Comparison of ENCODE assay signal across 8 mouse cellular contexts in genomic region chr2:30237881-30238280, GRCm38 (mm10). TPM values are rescaled to one million over a fixed set of nuclear protein-coding genes. Genes with fewer than 3 reads are reported as not detected.
A peak's percentile ranks its signal among the peaks of the same experiment; 100 is the strongest.
DNase-seq lines count a peak whose midpoint lies in the region; ATAC-seq and TF ChIP-seq lines count a peak whose summit lies in the region.

No protein-coding gene starts in this region.

- H3K27me3 ChIP-seq in cerebellum, adult 2 months (ENCODE audit: control insufficient read depth, insufficient read depth, low read length) = no peaks in the 10 kb centered on the region
- H3K27me3 ChIP-seq in limb, embryonic 15.5 days = no peaks in the 10 kb centered on the region
- H3K27me3 ChIP-seq in midbrain, embryonic 15.5 days (replicated peaks) = no peaks in the 10 kb centered on the region
- no peaks in the 10 kb centered on the region for H3K27me3 ChIP-seq in thymus, adult 2 months (ENCODE audit: control insufficient read depth, insufficient read depth, low read length)

- no peaks in the 10 kb centered on the region for H3K9me3 ChIP-seq in limb, embryonic 15.5 days
- H3K9me3 ChIP-seq in midbrain, embryonic 15.5 days = no peaks in the 10 kb centered on the region

- H3K4me3 ChIP-seq in cerebellum, adult 2 months (replicated peaks; ENCODE audit: insufficient read depth, low read depth, low read length) = peak overlapping the region; percentile 74
- peak overlapping the region; percentile 93 for H3K4me3 ChIP-seq in bone marrow, adult 2 months (replicated peaks; ENCODE audit: control insufficient read depth, low read depth, low read length)
- H3K4me3 ChIP-seq in limb, embryonic 15.5 days = peak overlapping the region; percentile 89
- peak overlapping the region; percentile 72 for H3K4me3 ChIP-seq in midbrain, embryonic 15.5 days
- peak overlapping the region; percentile 77 for H3K4me3 ChIP-seq in thymus, adult 2 months (ENCODE audit: control insufficient read depth, insufficient read depth, low read length)

- intact Hi-C loops in gastrocnemius, postnatal 14 days (cut with DNase I; ENCODE audit: low total_unique reads) = no loop called here

- no peak for TF ChIP-seq CTCF in cerebellum, adult 2 months (IDR thresholded peaks at IDR 0.05; ENCODE audit: borderline replicate concordance, insufficient read depth, low read depth, low read length)
- TF ChIP-seq CTCF in bone marrow, adult 2 months (IDR thresholded peaks at IDR 0.05; ENCODE audit: control insufficient read depth, insufficient read depth, low read length) = no peak
- no peak for TF ChIP-seq CTCF in thymus, adult 2 months (IDR thresholded peaks at IDR 0.05; ENCODE audit: borderline replicate concordance, control insufficient read depth, extremely low read depth, insufficient read depth, low read length, poor library complexity)

- ATAC-seq in limb, embryonic 15.5 days (ENCODE audit: insufficient number of reproducible peaks, low FRiP score, low TSS enrichment, low read depth) = peak; percentile 87
- ATAC-seq in midbrain, embryonic 15.5 days (replicated peaks) = peak; percentile 88

- under 1% methylated on average over 41 of the region's 42 CpGs for WGBS in cerebellum, adult 2 months
- WGBS in bone marrow, adult 2 months = under 1% methylated on average over 42 of the region's 42 CpGs
- under 1% methylated on average over 37 of the region's 42 CpGs for WGBS in limb, embryonic 15.5 days
- under 1% methylated on average over 42 of the region's 42 CpGs for WGBS in midbrain, embryonic 15.5 days
- WGBS in thymus, adult 2 months = under 1% methylated on average over 42 of the region's 42 CpGs

- H3K4me2 ChIP-seq in limb, embryonic 15.5 days = peak overlapping the region; percentile 76
- H3K4me2 ChIP-seq in midbrain, embryonic 15.5 days = peak overlapping the region; percentile 75

- peaks cover 28% of the 10 kb centered on the region for H3K36me3 ChIP-seq in limb, embryonic 15.5 days
- peaks cover 5% of the 10 kb centered on the region for H3K36me3 ChIP-seq in midbrain, embryonic 15.5 days (replicated peaks)
- H3K36me3 ChIP-seq in thymus, adult 2 months (ENCODE audit: control insufficient read depth, insufficient read depth, low read length) = peaks cover 10% of the 10 kb centered on the region

- H3K4me1 ChIP-seq in cerebellum, adult 2 months (ENCODE audit: control insufficient read depth, insufficient read depth, low read length) = peaks cover 33% of the 10 kb centered on the region
- peaks cover 5% of the 10 kb centered on the region; the same call in 1 of the 2 replicates for H3K4me1 ChIP-seq in bone marrow, adult 2 months (ENCODE audit: control insufficient read depth, insufficient read depth, low read length)
- peaks cover 34% of the 10 kb centered on the region for H3K4me1 ChIP-seq in limb, embryonic 15.5 days
- H3K4me1 ChIP-seq in midbrain, embryonic 15.5 days = peaks cover 29% of the 10 kb centered on the region
- peaks cover 35% of the 10 kb centered on the region for H3K4me1 ChIP-seq in thymus, adult 2 months (replicated peaks; ENCODE audit: control insufficient read depth, insufficient read depth, low read length)

- peak overlapping the region; percentile 72 for H3K27ac ChIP-seq in cerebellum, adult 2 months (ENCODE audit: insufficient read depth, low read length)
- H3K27ac ChIP-seq in bone marrow, adult 2 months (ENCODE audit: control insufficient read depth, insufficient read depth, low read depth, low read length, poor library complexity) = peak overlapping the region; percentile 89
- peak overlapping the region; percentile 94 for H3K27ac ChIP-seq in limb, embryonic 15.5 days
- peak overlapping the region; percentile 92 for H3K27ac ChIP-seq in midbrain, embryonic 15.5 days
- peak overlapping the region; percentile 45; the same call in 1 of the 2 replicates for H3K27ac ChIP-seq in thymus, adult 2 months (ENCODE audit: control insufficient read depth, insufficient read depth, low read length)

- TF ChIP-seq POLR2A in cerebellum, adult 2 months (IDR thresholded peaks at IDR 0.05; ENCODE audit: borderline replicate concordance, insufficient read depth, low read length) = no peak
- no peak for TF ChIP-seq POLR2A in bone marrow, adult 2 months (IDR thresholded peaks at IDR 0.05; ENCODE audit: borderline replicate concordance, control insufficient read depth, low read depth, low read length)
- TF ChIP-seq POLR2A in thymus, adult 2 months (IDR thresholded peaks at IDR 0.05; ENCODE audit: control insufficient read depth, extremely low read depth, insufficient read depth, low read length, poor library complexity) = no peak

- no peak for DNase-seq in cerebellum, adult 2 months
- no peak for DNase-seq in cerebellum, adult 9-11 months
- DNase-seq in gastrocnemius, postnatal 14 days = peak; percentile 79
- peak; percentile 73 to 76 for DNase-seq in kidney, adult 8-10 months
- peak; percentile 71 for DNase-seq in thymus, adult 2 months

- H3K9ac ChIP-seq in limb, embryonic 15.5 days = peak overlapping the region; percentile 83
- H3K9ac ChIP-seq in midbrain, embryonic 15.5 days = peak overlapping the region; percentile 79

RNA-seq across cellular contexts. Expression of gene Lrrc8a, which starts 0.4 kb away (rescaled TPM):
- 54.8 and 58.0 TPM in 2 replicates for polyA plus RNA-seq in cerebellum, adult 2 months (2012; rRNA removed)
- polyA plus RNA-seq in bone marrow, adult 2 months (2011; ENCODE audit: insufficient read depth, insufficient read length, low replicate concordance, missing spikeins) = 7.1 and 11.5 TPM in 2 replicates
- total RNA-seq in gastrocnemius, postnatal 14 days (2021) = 10 to 100 TPM; 19.3 to 30.1 TPM
- 40.6 and 42.5 TPM in 2 replicates for polyA plus RNA-seq in limb, embryonic 15.5 days (2015; fragmentation: Nextera tagmentation; extraction: Ambion mirVana)
- polyA plus RNA-seq in midbrain, embryonic 15.5 days (2015; fragmentation: Nextera tagmentation; extraction: Ambion mirVana) = 62.5 and 62.7 TPM in 2 replicates
- polyA plus RNA-seq in thymus, adult 2 months (2012; rRNA removed) = 27.3 and 31.0 TPM in 2 replicates

RNA-seq across cellular contexts. Expression of gene Gm28035, which starts 2.5 kb away (rescaled TPM):
- 8.5 and 8.6 TPM in 2 replicates for polyA plus RNA-seq in cerebellum, adult 2 months (2012; rRNA removed)
- 2.5 TPM in 1 of 2 replicates, not detected in the other for polyA plus RNA-seq in bone marrow, adult 2 months (2011; ENCODE audit: insufficient read depth, insufficient read length, low replicate concordance, missing spikeins)
- 1 to 10 TPM in 1 of 2 experiments, under 1 TPM in 1; 0.59 to 1.7 TPM for total RNA-seq in gastrocnemius, postnatal 14 days (2021)
- polyA plus RNA-seq in limb, embryonic 15.5 days (2015; fragmentation: Nextera tagmentation; extraction: Ambion mirVana) = 0.10 and 0.11 TPM in 2 replicates
- 0.31 and 0.38 TPM in 2 replicates for polyA plus RNA-seq in midbrain, embryonic 15.5 days (2015; fragmentation: Nextera tagmentation; extraction: Ambion mirVana)
- polyA plus RNA-seq in thymus, adult 2 months (2012; rRNA removed) = 14.8 and 15.5 TPM in 2 replicates

RNA-seq across cellular contexts. Expression of gene Phyhd1, which starts 28.1 kb away (rescaled TPM):
- polyA plus RNA-seq in cerebellum, adult 2 months (2012; rRNA removed) = 25.7 and 30.2 TPM in 2 replicates
- 15.4 and 23.0 TPM in 2 replicates for polyA plus RNA-seq in bone marrow, adult 2 months (2011; ENCODE audit: insufficient read depth, insufficient read length, low replicate concordance, missing spikeins)
- 10 to 100 TPM; 11.0 to 14.3 TPM for total RNA-seq in gastrocnemius, postnatal 14 days (2021)
- polyA plus RNA-seq in limb, embryonic 15.5 days (2015; fragmentation: Nextera tagmentation; extraction: Ambion mirVana) = 5.9 and 6.8 TPM in 2 replicates
- polyA plus RNA-seq in midbrain, embryonic 15.5 days (2015; fragmentation: Nextera tagmentation; extraction: Ambion mirVana) = 7.0 and 7.3 TPM in 2 replicates
- polyA plus RNA-seq in thymus, adult 2 months (2012; rRNA removed) = 10.7 and 18.1 TPM in 2 replicates

RNA-seq across cellular contexts. Expression of gene Kyat1, which starts 32.2 kb away (rescaled TPM):
- 45.6 and 55.8 TPM in 2 replicates for polyA plus RNA-seq in cerebellum, adult 2 months (2012; rRNA removed)
- polyA plus RNA-seq in bone marrow, adult 2 months (2011; ENCODE audit: insufficient read depth, insufficient read length, low replicate concordance, missing spikeins) = 4.2 and 6.5 TPM in 2 replicates
- total RNA-seq in gastrocnemius, postnatal 14 days (2021) = 10 to 100 TPM; 20.4 to 23.4 TPM
- 12.4 TPM in 2 replicates for polyA plus RNA-seq in limb, embryonic 15.5 days (2015; fragmentation: Nextera tagmentation; extraction: Ambion mirVana)
- polyA plus RNA-seq in midbrain, embryonic 15.5 days (2015; fragmentation: Nextera tagmentation; extraction: Ambion mirVana) = 15.0 and 16.8 TPM in 2 replicates
- 32.3 and 35.3 TPM in 2 replicates for polyA plus RNA-seq in thymus, adult 2 months (2012; rRNA removed)

RNA-seq across cellular contexts. Expression of gene Gm28038, which starts 43.0 kb away (rescaled TPM):
- not detected in 2 replicates for polyA plus RNA-seq in cerebellum, adult 2 months (2012; rRNA removed)
- polyA plus RNA-seq in bone marrow, adult 2 months (2011; ENCODE audit: insufficient read depth, insufficient read length, low replicate concordance, missing spikeins) = 8.7 TPM in 1 of 2 replicates, not detected in the other
- total RNA-seq in gastrocnemius, postnatal 14 days (2021) = under 1 TPM in 1 of 2 experiments, not detected in 1; 0.90 TPM
- polyA plus RNA-seq in limb, embryonic 15.5 days (2015; fragmentation: Nextera tagmentation; extraction: Ambion mirVana) = not detected in 2 replicates
- polyA plus RNA-seq in midbrain, embryonic 15.5 days (2015; fragmentation: Nextera tagmentation; extraction: Ambion mirVana) = not detected in 2 replicates
- not detected in 2 replicates for polyA plus RNA-seq in thymus, adult 2 months (2012; rRNA removed)

Comparison
In these comparisons a context has a peak if more than half of its experiments do, and no peak if none do; other contexts are left out.
1. DNase-seq: peak in gastrocnemius, postnatal 14 days (single experiment), kidney, adult 8-10 months (2 of 2) and thymus, adult 2 months (single experiment); none in cerebellum, adult 2 months (0 of 2) and cerebellum, adult 9-11 months (single experiment).
2. Peak in every context shown above with its lines, with median percentiles within 50 percentile points of each other: H3K27ac ChIP-seq and H3K4me3 ChIP-seq.